Mouse (Mus musculus): ENCODE data around the gene Pipox. TPM values are rescaled to one million over a fixed set of nuclear protein-coding genes. Genes with fewer than 3 reads are reported as not detected.

The Pipox gene
- polyA plus RNA-seq, 1 experiment from 2014 or later = 7.2 TPM

DNA sequence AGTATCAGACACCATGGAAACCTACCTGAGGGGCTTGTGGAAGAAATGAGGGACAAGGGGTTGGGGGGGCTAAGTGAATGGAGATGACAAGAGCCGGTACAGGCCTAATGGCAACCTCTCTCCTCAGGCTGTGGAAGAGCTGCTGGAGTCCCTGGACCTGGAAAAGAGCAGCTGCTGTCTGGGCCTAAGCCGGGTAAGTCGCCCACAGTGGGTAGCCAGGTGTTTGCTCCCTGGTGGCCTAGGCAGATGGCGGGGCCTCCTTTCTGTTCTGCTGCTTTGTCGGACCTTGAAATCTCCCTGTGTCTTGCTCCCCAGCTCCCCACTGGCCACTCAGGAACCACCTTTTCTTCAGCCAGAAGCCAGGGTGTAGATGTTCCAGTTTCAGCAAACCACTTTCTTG, 57.6 kb downstream of the Pipox start:
- no peaks in the 10 kb centered on the region for H3K4me1 ChIP-seq
- no peaks in the 10 kb centered on the region for H3K27me3 ChIP-seq (replicated peaks)
- peaks cover 97% of the 10 kb centered on the region for H3K36me3 ChIP-seq
- no peak for ATAC-seq
- H3K27ac ChIP-seq = no peak overlapping the region
- H3K9ac ChIP-seq = no peak overlapping the region
- no peaks in the 10 kb centered on the region for H3K9me3 ChIP-seq (replicated peaks)
- H3K4me3 ChIP-seq = no peak overlapping the region
- no peak overlapping the region for H3K4me2 ChIP-seq
- WGBS (ENCODE audit: insufficient replicate concordance) = 82% methylated on average over 5 of the region's 5 CpGs

DNA sequence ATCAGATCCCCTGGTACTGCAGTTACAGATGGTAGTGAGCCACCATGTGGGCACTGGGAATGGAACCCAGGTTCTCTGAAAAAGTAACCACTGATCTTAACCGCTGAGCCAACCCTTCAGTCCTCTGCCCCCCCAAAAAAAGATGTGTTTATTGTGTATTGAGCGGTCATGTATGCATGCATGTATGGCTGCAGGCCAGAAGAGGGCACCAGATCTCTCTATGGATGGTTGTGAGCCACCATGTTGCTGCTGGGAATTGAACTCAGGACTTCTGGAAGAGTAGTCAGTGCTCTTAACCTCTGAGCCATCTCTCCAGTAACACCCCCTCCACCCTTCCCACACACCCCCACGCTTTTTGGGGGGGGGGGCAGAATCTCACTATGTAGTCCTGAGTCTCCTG, 58.8 kb downstream of the Pipox start:
- Histone ChIP-seq H3K9ac (no peak overlapping the region), H3K36me3 (peaks cover 97% of the 10 kb centered on the region), H3K9me3 (replicated peaks) (no peaks in the 10 kb centered on the region), H3K27ac (no peak overlapping the region), H3K4me2 (no peak overlapping the region), H3K4me1 (no peaks in the 10 kb centered on the region), H3K4me3 (no peak overlapping the region), H3K27me3 (replicated peaks) (no peaks in the 10 kb centered on the region)
- 74% methylated on average over 3 of the region's 3 CpGs for WGBS (ENCODE audit: insufficient replicate concordance)
- no peak for ATAC-seq

DNA sequence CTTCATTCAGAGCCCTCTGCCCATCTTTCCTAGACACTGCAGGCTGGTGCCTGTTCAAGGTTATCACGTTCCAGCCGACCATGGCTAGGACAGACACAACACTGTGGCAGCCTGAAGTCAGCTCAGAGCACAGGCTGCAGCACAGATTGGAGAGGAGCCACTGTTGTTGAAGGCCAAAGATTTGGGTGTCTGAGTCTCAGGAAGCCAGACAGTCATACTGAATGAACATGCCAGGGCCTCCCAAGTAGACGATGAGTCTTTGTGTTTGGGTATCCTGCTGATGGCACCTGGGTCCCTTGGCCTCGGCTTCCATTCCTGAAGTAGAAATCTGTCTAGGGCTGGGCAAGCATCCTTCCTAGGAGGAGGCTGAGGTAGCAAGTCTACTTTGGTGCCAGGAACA, 61.4 kb downstream of the Pipox start:
- no peak overlapping the region for H3K9ac ChIP-seq
- no peaks in the 10 kb centered on the region for H3K9me3 ChIP-seq (replicated peaks)
- H3K4me3 ChIP-seq = no peak overlapping the region
- no peaks in the 10 kb centered on the region for H3K27me3 ChIP-seq (replicated peaks)
- no peaks in the 10 kb centered on the region for H3K4me1 ChIP-seq
- no peak overlapping the region for H3K4me2 ChIP-seq
- H3K27ac ChIP-seq = no peak overlapping the region
- H3K36me3 ChIP-seq = peaks cover 98% of the 10 kb centered on the region
- no peak for ATAC-seq
- WGBS (ENCODE audit: insufficient replicate concordance) = 85% methylated on average over 4 of the region's 4 CpGs

DNA sequence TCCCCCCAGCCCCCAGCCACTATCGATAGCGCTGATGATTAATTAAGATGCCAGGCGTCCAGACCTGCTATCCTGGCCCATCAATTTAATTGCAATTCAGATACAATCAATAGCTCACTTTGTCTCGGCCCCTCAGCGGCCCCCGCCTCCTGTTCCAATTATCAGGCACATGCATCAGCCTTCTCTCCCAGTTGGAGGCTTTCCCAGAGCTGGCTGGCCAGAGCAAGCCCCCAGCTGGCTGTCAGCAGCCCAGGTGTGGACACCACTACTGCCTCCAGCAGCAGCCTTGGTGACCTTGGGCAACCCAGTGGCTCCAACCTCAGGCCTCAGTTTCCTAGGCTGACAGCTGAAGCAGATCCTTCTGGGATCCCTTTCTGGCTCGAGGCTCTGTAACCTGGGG, 63.0 kb downstream of the Pipox start:
- H3K9me3 ChIP-seq (replicated peaks) = no peaks in the 10 kb centered on the region
- no peaks in the 10 kb centered on the region for H3K4me1 ChIP-seq
- 70% methylated on average over 7 of the region's 7 CpGs for WGBS (ENCODE audit: insufficient replicate concordance)
- peaks cover 89% of the 10 kb centered on the region for H3K36me3 ChIP-seq
- ATAC-seq = no peak
- H3K9ac ChIP-seq = no peak overlapping the region
- no peak overlapping the region for H3K4me3 ChIP-seq
- no peaks in the 10 kb centered on the region for H3K27me3 ChIP-seq (replicated peaks)
- H3K4me2 ChIP-seq = no peak overlapping the region
- no peak overlapping the region for H3K27ac ChIP-seq

Other genes starting within 250 kb of the Pipox start
- gene Nufip2, start 207.9 kb downstream of the Pipox start, polyA plus RNA-seq (2016; fragmentation: Nextera tagmentation; extraction: Ambion mirVana) = 2.7 and 3.2 TPM in 2 replicates
- gene Cryba1, start 168.8 kb downstream of the Pipox start, polyA plus RNA-seq (2016; fragmentation: Nextera tagmentation; extraction: Ambion mirVana) = not detected in 2 replicates
- 28.8 and 30.3 TPM in 2 replicates for gene Myo18a, start 130.8 kb downstream of the Pipox start, polyA plus RNA-seq (2016; fragmentation: Nextera tagmentation; extraction: Ambion mirVana)
- 1.2 and 1.6 TPM in 2 replicates for gene Gm10277, start 106.3 kb downstream of the Pipox start, polyA plus RNA-seq (2016; fragmentation: Nextera tagmentation; extraction: Ambion mirVana)
- gene Sez6, start 36.7 kb upstream of the Pipox start, polyA plus RNA-seq (2016; fragmentation: Nextera tagmentation; extraction: Ambion mirVana) = 0.05 TPM in 1 of 2 replicates, not detected in the other
- gene Phf12, start 88.7 kb upstream of the Pipox start, polyA plus RNA-seq (2016; fragmentation: Nextera tagmentation; extraction: Ambion mirVana) = 13.6 and 13.8 TPM in 2 replicates
- 25.4 and 26.4 TPM in 2 replicates for gene Dhrs13, start 138.2 kb upstream of the Pipox start, polyA plus RNA-seq (2016; fragmentation: Nextera tagmentation; extraction: Ambion mirVana)
- 31.7 and 32.0 TPM in 2 replicates for gene Flot2, start 143.8 kb upstream of the Pipox start, polyA plus RNA-seq (2016; fragmentation: Nextera tagmentation; extraction: Ambion mirVana)
- gene Eral1, start 186.3 kb upstream of the Pipox start, polyA plus RNA-seq (2016; fragmentation: Nextera tagmentation; extraction: Ambion mirVana) = 23.2 and 25.5 TPM in 2 replicates
- gene Fam222b, start 200.6 kb upstream of the Pipox start, polyA plus RNA-seq (2016; fragmentation: Nextera tagmentation; extraction: Ambion mirVana) = 6.0 and 6.7 TPM in 2 replicates